Mouse (Mus musculus) thymus, adult 2 months (tissue): ENCODE measurements around the gene Lpin2. TPM values are rescaled to one million over a fixed set of nuclear protein-coding genes. Genes with fewer than 3 reads are reported as not detected.

Source experiments
- DNase-seq: peaks from one replicate; pipeline ENCODE4 v3.0.0; 2021
- H3K27ac ChIP-seq: fragments of 200-500 bp; 2 replicates; pipeline ENCODE4 v1.5.1; 2012; ENCODE audit warnings: low read length, control low read depth; ENCODE audit not compliant: control insufficient read depth, insufficient read depth
- H3K27me3 ChIP-seq: fragments of 200-500 bp; 2 replicates; pipeline ENCODE4 v1.6.1; 2012; ENCODE audit warnings: mild to moderate bottlenecking, low read length, moderate library complexity, mixed read lengths; ENCODE audit not compliant: control insufficient read depth, insufficient read depth
- H3K36me3 ChIP-seq: fragments of 200-500 bp; 2 replicates; pipeline ENCODE4 v1.6.1; 2012; ENCODE audit warnings: mild to moderate bottlenecking, low read length, moderate library complexity; ENCODE audit not compliant: control insufficient read depth, insufficient read depth
- H3K4me1 ChIP-seq: fragments of 200-500 bp; replicated peaks from 2 replicates; pipeline ENCODE4 v1.6.1; 2012; ENCODE audit warnings: low read length; ENCODE audit not compliant: control insufficient read depth, insufficient read depth
- H3K4me3 ChIP-seq: fragments of 200-500 bp; 2 replicates; pipeline ENCODE4 v1.5.1; 2012; ENCODE audit warnings: mild to moderate bottlenecking, low read length, control low read depth, moderate library complexity; ENCODE audit not compliant: control insufficient read depth, insufficient read depth
- CTCF ChIP-seq: fragments of 200-500 bp; IDR thresholded peaks from 2 replicates; pipeline ENCODE4 v1.5.1; 2012; ENCODE audit warnings: mild to moderate bottlenecking, control low read depth, low read length, moderate library complexity, borderline replicate concordance; ENCODE audit not compliant: control insufficient read depth, poor library complexity, insufficient read depth; ENCODE audit errors: extremely low read depth
- POLR2A ChIP-seq: fragments of 200-500 bp; IDR thresholded peaks from 2 replicates; pipeline ENCODE4 v1.6.1; 2012; ENCODE audit warnings: mild to moderate bottlenecking, low read length, control low read depth, moderate library complexity; ENCODE audit not compliant: control insufficient read depth, poor library complexity, insufficient read depth; ENCODE audit errors: extremely low read depth
- WGBS: fragments of 180-500 bp; shearing (Covaris S2); methylation state at CpG from one replicate; pipeline ENCODE4 v1.1.7; 2018; 5-methylcytosine and 5-hydroxymethylcytosine counted together
- polyA plus RNA-seq: library from polyadenylated mRNA; depleted of rRNA; stranded (reverse); fragments of >200 nt; gene quantifications from 2 replicates; pipeline ENCODE4 v1.2.3, GENCODE M21; 2012

Lpin2 gene
- polyA plus RNA-seq, 1 experiment, result 16.7 TPM

DNA sequence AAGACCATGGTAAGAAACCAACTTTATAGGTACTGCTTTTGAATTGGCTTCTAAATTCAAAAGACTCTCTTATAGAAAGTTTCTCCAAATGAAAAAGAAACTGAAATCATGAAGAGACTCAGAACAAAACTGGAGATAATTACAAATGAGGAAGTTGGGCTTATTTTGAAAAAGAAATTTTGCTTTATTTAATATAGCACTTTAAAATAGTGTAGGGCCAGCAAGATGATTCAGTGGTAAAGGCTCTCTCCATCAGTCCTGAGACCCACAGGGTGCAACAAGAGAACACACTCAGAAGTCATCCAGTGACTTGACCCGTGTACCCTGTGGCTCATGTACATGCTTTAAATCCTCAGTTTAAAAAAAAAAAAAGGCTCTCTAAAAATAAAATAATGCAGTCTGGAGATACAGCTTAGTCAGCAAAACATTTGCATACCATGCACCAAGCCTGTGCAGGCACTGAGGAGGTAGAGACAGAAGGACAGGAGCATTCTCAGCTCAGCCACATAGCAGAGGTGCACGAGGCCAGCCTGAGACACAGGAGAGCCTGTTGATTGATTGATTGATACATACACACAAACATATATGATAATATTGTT, 33.0 kb downstream of the Lpin2 start:
- TF ChIP-seq POLR2A (no peak), CTCF (no peak)
- peaks cover 3% of the 10 kb centered on the region; the same call in 1 of the 2 replicates for H3K36me3 ChIP-seq
- WGBS, result 43% methylated on average over 2 of the region's 2 CpGs
- DNase-seq, result no peak
- H3K27ac ChIP-seq, result no peak overlapping the region
- no peaks in the 10 kb centered on the region for H3K27me3 ChIP-seq
- no peak overlapping the region for H3K4me3 ChIP-seq
- peaks cover 8% of the 10 kb centered on the region for H3K4me1 ChIP-seq

DNA sequence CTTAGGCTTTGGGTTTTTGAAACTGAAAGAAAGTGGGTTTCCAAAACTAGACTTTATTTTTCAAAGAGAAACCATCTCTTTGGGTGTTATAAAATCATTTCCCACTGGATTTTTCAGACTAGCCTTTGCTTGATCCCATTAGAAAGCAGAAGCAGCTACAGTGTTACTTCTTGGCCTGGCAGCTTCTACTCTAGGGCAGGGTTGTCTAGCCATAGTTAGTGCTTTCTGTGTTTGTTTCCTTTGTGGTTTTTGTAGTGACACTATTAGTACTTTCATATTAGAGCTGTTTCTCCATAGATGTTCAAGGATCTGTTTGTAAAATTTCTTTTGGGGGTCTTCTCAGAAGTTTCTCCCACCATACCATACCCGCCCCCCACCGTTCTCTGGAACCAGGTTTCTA, 33.9 kb downstream of the Lpin2 start:
- H3K27ac ChIP-seq, result no peak overlapping the region
- no peak for TF ChIP-seq POLR2A
- TF ChIP-seq CTCF, result no peak

DNA sequence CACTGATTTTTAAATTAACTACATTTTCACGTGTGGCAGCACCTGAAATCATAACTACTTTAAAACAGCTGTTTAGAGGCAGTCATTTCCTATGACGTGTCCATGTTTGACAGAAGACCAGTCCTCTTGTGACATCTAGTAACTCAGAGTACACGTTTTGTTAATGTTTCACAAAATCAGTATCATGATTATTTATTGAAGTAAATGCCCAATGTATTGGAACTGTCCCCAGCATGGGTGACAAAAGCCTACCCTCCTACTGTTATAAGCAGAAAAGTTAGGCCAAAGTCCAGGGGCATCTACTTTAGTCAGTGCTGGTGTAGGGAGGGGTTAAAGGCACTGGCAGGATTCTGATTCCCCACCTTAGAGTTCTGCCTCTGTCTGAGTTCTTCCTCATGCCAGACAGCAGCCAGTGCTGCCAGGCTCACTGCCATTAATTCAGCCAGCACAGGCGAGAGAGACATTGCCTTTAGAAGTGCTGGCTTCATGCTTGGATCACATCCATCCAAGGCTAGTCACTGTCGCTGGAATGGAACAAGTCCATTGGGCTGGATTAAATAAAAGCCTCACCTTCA, 34.8 kb downstream of the Lpin2 start:
- peaks cover 3% of the 10 kb centered on the region; the same call in 1 of the 2 replicates for H3K36me3 ChIP-seq
- TF ChIP-seq CTCF (no peak), POLR2A (no peak)
- DNase-seq, result no peak
- H3K4me1 ChIP-seq, result peaks cover 8% of the 10 kb centered on the region
- WGBS, result 95% methylated on average over 5 of the region's 5 CpGs
- no peak overlapping the region for H3K27ac ChIP-seq
- no peak overlapping the region for H3K4me3 ChIP-seq
- H3K27me3 ChIP-seq, result no peaks in the 10 kb centered on the region

More for the DNA sequence above, 33.9 kb downstream of the Lpin2 start:
- Histone ChIP-seq H3K27me3 (no peaks in the 10 kb centered on the region), H3K36me3 (peaks cover 3% of the 10 kb centered on the region; the same call in 1 of the 2 replicates), H3K4me3 (no peak overlapping the region), H3K4me1 (peaks cover 8% of the 10 kb centered on the region)
- no peak for DNase-seq
- WGBS, result 95% methylated on average over 2 of the region's 2 CpGs

DNA sequence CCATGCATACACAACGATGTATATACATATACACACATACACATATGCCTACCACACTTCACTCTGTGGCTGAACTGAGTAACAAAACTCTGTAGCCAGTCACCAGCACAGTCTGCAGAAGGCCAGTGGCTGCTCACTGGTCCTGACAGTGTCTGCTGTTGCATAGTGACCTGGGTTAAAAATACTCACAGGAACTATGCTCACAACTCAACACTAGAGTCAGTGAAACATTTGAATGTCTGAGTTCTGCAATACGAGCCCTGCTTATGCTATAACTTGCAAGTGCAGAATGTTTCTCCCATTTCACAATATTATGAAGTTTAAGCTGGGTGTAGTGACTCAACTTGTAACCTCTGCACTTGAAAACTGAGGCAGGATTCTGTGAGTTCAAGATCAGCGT, 39.0 kb downstream of the Lpin2 start:
- no peak for DNase-seq
- no peaks in the 10 kb centered on the region for H3K27me3 ChIP-seq
- 95% methylated on average over 3 of the region's 3 CpGs for WGBS
- H3K36me3 ChIP-seq, result peaks cover 3% of the 10 kb centered on the region; the same call in 1 of the 2 replicates
- TF ChIP-seq CTCF (no peak), POLR2A (no peak)
- H3K4me3 ChIP-seq, result no peak overlapping the region
- H3K4me1 ChIP-seq, result peaks cover 2% of the 10 kb centered on the region; the same call in 1 of the 2 replicates
- H3K27ac ChIP-seq, result no peak overlapping the region

DNA sequence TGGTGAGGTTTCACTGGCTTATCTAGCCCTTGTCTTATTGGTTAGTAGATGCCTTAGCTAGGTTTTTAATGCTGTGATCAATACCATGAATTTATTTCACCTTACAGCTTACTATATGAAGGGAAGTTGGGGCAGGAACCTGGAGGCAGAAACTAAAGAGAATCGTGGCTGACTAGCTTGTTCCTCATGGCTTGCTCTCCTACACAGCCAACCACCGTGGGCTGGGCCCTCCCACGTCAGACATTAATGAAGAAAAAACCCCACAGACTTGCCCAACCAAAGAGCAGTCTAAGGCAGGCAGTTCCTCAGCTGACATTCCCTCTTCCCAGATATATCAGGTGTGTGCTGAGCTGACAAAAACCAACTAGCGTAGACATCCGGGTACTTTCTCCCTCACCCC, 41.3 kb downstream of the Lpin2 start:
- TF ChIP-seq POLR2A (no peak), CTCF (no peak)
- no peaks in the 10 kb centered on the region for H3K36me3 ChIP-seq
- H3K27ac ChIP-seq, result no peak overlapping the region
- H3K27me3 ChIP-seq, result no peaks in the 10 kb centered on the region
- H3K4me1 ChIP-seq, result peaks cover 2% of the 10 kb centered on the region; the same call in 1 of the 2 replicates
- H3K4me3 ChIP-seq, result no peak overlapping the region
- WGBS, result 60% methylated on average over 5 of the region's 5 CpGs
- no peak for DNase-seq

DNA sequence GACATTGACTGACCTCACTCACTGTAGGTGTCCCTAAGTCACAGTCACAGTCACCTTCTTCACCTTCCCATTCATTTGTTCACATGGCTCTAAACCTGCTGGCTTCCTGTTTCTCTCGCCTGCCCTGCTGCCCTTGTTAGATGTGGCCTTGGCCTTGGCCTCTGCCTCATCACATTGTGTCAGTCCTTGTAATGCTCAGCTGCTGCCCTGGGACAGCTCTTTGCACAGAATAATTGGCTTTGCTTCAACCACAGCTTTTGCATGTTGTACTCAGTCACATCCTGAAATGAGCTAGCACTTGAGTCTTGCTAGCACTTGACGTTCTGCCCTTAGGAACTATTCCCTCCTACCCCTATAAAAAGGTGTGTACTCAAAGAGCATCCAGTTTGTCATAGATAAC, 42.2 kb downstream of the Lpin2 start:
- no peak for DNase-seq
- WGBS, result 58% methylated on average over 2 of the region's 2 CpGs
- Histone ChIP-seq H3K4me1 (peaks cover 2% of the 10 kb centered on the region; the same call in 1 of the 2 replicates), H3K27me3 (no peaks in the 10 kb centered on the region), H3K4me3 (no peak overlapping the region), H3K27ac (no peak overlapping the region), H3K36me3 (no peaks in the 10 kb centered on the region)
- TF ChIP-seq POLR2A, result no peak
- no peak for TF ChIP-seq CTCF
